Mouse (Mus musculus): ENCODE measurements around the gene Ier3. TPM values are rescaled to one million over a fixed set of nuclear protein-coding genes. Genes with fewer than 3 reads are reported as not detected.

The Ier3 gene
- polyA plus RNA-seq, 1 experiment from 2014 or later: 22.1 TPM

- 83% methylated on average over 3 of the region's 3 CpGs for WGBS
- H3K27ac ChIP-seq (ENCODE audit: low read length): no peak overlapping the region
- peaks cover 11% of the 10 kb centered on the region; the same call in 1 of the 2 replicates for H3K36me3 ChIP-seq (ENCODE audit: control insufficient read depth, insufficient read depth, low read length)
Observed at GRCm38 (mm10) chr17:35850974-35851373, 29.5 kb downstream of the Ier3 start.

GRCm38 (mm10) chr17:35859371-35859770, 37.9 kb downstream of the Ier3 start:
- no peaks in the 10 kb centered on the region for H3K9me3 ChIP-seq (replicated peaks; ENCODE audit: control insufficient read depth, low read length)
- H3K4me3 ChIP-seq (replicated peaks; ENCODE audit: low read length): no peak overlapping the region
- peaks cover 9% of the 10 kb centered on the region for H3K4me1 ChIP-seq (ENCODE audit: control insufficient read depth, insufficient read depth, low read length)
- peaks cover 13% of the 10 kb centered on the region; the same call in 1 of the 2 replicates for H3K36me3 ChIP-seq (ENCODE audit: control insufficient read depth, insufficient read depth, low read length)
- no peak overlapping the region for H3K9ac ChIP-seq (ENCODE audit: low read length)
- WGBS: 83% methylated on average over 1 of the region's 1 CpGs
- H3K27ac ChIP-seq (ENCODE audit: low read length): no peak overlapping the region
- H3K27me3 ChIP-seq (ENCODE audit: control insufficient read depth, insufficient read depth, low read length): no peaks in the 10 kb centered on the region
- H3K4me2 ChIP-seq (ENCODE audit: low read depth, low read length): no peak overlapping the region
- no peak for ATAC-seq (ENCODE audit: insufficient read depth, low FRiP score)

More at GRCm38 (mm10) chr17:35850974-35851373, 29.5 kb downstream of the Ier3 start:
- H3K4me1 ChIP-seq (ENCODE audit: control insufficient read depth, insufficient read depth, low read length): no peaks in the 10 kb centered on the region
- ATAC-seq (ENCODE audit: insufficient read depth, low FRiP score): no peak
- H3K4me2 ChIP-seq (ENCODE audit: low read depth, low read length): no peak overlapping the region
- no peak overlapping the region for H3K4me3 ChIP-seq (replicated peaks; ENCODE audit: low read length)
- H3K27me3 ChIP-seq (ENCODE audit: control insufficient read depth, insufficient read depth, low read length): no peaks in the 10 kb centered on the region
- no peaks in the 10 kb centered on the region for H3K9me3 ChIP-seq (replicated peaks; ENCODE audit: control insufficient read depth, low read length)
- H3K9ac ChIP-seq (ENCODE audit: low read length): no peak overlapping the region

DNA sequence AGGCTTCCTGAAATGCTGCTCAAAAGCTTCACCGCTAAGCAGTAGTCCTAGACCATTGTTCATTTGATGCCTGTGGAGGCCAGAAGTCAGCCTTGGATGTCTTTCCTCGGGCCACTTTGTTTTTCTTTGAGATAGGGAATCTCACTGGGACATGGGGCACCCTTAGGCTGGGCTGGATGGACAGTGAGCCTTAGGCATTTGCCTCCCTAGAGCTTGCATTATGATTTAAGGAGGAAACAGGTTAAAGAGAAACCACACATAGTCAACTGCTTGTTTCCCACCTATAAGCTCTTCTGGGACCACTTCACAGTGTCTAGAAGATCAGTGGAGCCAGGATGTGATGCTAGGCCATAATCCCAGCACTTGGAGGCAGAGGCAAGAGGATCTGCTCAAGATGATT, 38.4 kb downstream of the Ier3 start:
- H3K36me3 ChIP-seq (ENCODE audit: control insufficient read depth, insufficient read depth, low read length): peaks cover 13% of the 10 kb centered on the region; the same call in 1 of the 2 replicates
- ATAC-seq (ENCODE audit: insufficient read depth, low FRiP score): no peak
- no peak overlapping the region for H3K4me2 ChIP-seq (ENCODE audit: low read depth, low read length)
- no peak overlapping the region for H3K4me3 ChIP-seq (replicated peaks; ENCODE audit: low read length)
- 63% methylated on average over 2 of the region's 2 CpGs for WGBS
- no peak overlapping the region for H3K9ac ChIP-seq (ENCODE audit: low read length)
- no peaks in the 10 kb centered on the region for H3K9me3 ChIP-seq (replicated peaks; ENCODE audit: control insufficient read depth, low read length)
- H3K4me1 ChIP-seq (ENCODE audit: control insufficient read depth, insufficient read depth, low read length): peaks cover 10% of the 10 kb centered on the region
- H3K27ac ChIP-seq (ENCODE audit: low read length): no peak overlapping the region
- H3K27me3 ChIP-seq (ENCODE audit: control insufficient read depth, insufficient read depth, low read length): no peaks in the 10 kb centered on the region

- H3K4me1 ChIP-seq (ENCODE audit: control insufficient read depth, insufficient read depth, low read length): peaks cover 15% of the 10 kb centered on the region
- peaks cover 13% of the 10 kb centered on the region; the same call in 1 of the 2 replicates for H3K36me3 ChIP-seq (ENCODE audit: control insufficient read depth, insufficient read depth, low read length)
- 3% methylated on average over 12 of the region's 12 CpGs for WGBS
- H3K4me2 ChIP-seq (ENCODE audit: low read depth, low read length): peak overlapping the region; percentile 70
- H3K9me3 ChIP-seq (replicated peaks; ENCODE audit: control insufficient read depth, low read length): no peaks in the 10 kb centered on the region
- peak overlapping the region; percentile 88 for H3K4me3 ChIP-seq (replicated peaks; ENCODE audit: low read length)
- peak overlapping the region; percentile 93 for H3K27ac ChIP-seq (ENCODE audit: low read length)
- H3K27me3 ChIP-seq (ENCODE audit: control insufficient read depth, insufficient read depth, low read length): no peaks in the 10 kb centered on the region
- H3K9ac ChIP-seq (ENCODE audit: low read length): peak overlapping the region; percentile 86
- no peak for ATAC-seq (ENCODE audit: insufficient read depth, low FRiP score)
Observed at GRCm38 (mm10) chr17:35860831-35861197, 39.3 kb downstream of the Ier3 start.

DNA sequence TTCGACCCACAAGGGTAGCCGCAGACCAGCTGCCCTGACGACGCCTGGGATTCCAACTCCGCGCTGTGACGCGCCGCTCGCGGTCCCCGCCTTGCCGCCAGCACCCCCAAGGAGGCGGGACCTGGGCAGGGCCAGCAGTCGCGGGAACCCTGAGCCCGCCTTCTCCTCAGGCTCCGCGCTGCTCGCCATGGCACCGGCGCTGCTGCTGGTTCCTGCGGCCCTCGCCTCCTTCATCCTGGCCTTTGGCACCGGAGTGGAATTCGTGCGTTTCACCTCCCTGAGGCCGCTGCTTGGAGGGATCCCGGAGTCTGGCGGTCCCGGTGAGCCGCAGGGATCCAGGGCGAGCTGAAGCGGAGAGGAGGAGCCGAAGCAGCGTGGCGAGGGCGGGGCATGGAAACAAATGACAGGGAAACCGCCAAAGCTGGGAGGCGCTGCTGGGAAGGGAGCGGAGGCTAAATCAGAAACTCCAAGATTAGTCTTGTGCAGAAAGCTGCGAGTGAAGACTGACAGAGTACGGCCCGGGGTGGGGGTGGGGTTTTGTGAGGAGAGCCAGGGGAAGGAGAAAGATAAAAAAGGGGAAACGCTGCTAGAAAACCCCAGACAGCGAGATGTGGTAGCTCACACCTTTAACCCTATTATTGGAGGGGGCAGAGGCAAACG, 39.8 kb downstream of the Ier3 start, which contains the start of gene Nrm:
Gene Nrm (plus strand): TSS at position 121 of the 660 bp plus-strand sequence.
- H3K9ac ChIP-seq (ENCODE audit: low read length): peak within 1 kb of the TSS; percentile 86
- peak within 1 kb of the TSS; percentile 88 for H3K4me3 ChIP-seq (replicated peaks; ENCODE audit: low read length)
- WGBS: under 1% methylated on average over 47 of the region's 47 CpGs
- peaks cover 13% of the 10 kb centered on the region; the same call in 1 of the 2 replicates for H3K36me3 ChIP-seq (ENCODE audit: control insufficient read depth, insufficient read depth, low read length)
- ATAC-seq (ENCODE audit: insufficient read depth, low FRiP score): peak; percentile 92
- H3K4me2 ChIP-seq (ENCODE audit: low read depth, low read length): peak within 1 kb of the TSS; percentile 70
- H3K27me3 ChIP-seq (ENCODE audit: control insufficient read depth, insufficient read depth, low read length): no peaks in the 10 kb centered on the region
- H3K27ac ChIP-seq (ENCODE audit: low read length): peak within 1 kb of the TSS; percentile 93
- no peaks in the 10 kb centered on the region for H3K9me3 ChIP-seq (replicated peaks; ENCODE audit: control insufficient read depth, low read length)
- H3K4me1 ChIP-seq (ENCODE audit: control insufficient read depth, insufficient read depth, low read length): peaks cover 15% of the 10 kb centered on the region

DNA sequence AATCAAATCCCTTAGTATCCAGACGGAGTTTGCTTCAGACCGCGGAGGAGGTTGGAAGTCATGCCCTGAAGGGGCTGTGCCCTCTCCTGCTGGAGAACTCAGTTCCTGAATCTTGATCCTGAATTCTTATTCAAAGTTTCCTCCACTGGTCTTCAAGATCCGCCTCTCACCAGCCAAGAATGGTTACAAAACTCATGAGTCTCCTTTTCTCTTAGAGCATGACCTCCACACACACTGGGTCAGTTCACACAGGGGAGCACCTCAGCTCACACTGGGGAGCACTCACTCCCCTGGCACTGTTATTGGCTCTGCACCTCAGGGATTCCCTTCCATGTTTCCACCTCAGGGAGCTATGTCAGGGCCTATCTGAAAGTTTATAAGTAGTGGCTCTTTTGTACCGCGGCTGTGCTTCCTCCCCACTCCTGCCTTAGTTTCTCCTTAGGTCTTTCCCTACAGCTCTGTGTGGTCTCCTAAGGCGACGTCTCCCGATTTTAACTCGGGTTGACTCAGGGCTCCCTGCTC, 43.4 kb downstream of the Ier3 start:
- 34% methylated on average over 10 of the region's 10 CpGs for WGBS
- Histone ChIP-seq H3K4me3 (replicated peaks; ENCODE audit: low read length) (peak overlapping the region; percentile 74), H3K9ac (ENCODE audit: low read length) (peak overlapping the region; percentile 85), H3K36me3 (ENCODE audit: control insufficient read depth, insufficient read depth, low read length) (no peaks in the 10 kb centered on the region), H3K27ac (ENCODE audit: low read length) (peak overlapping the region; percentile 99), H3K4me1 (ENCODE audit: control insufficient read depth, insufficient read depth, low read length) (peaks cover 42% of the 10 kb centered on the region), H3K27me3 (ENCODE audit: control insufficient read depth, insufficient read depth, low read length) (no peaks in the 10 kb centered on the region), H3K9me3 (replicated peaks; ENCODE audit: control insufficient read depth, low read length) (no peaks in the 10 kb centered on the region), H3K4me2 (ENCODE audit: low read depth, low read length) (peak overlapping the region; percentile 90)
- no peak for ATAC-seq (ENCODE audit: insufficient read depth, low FRiP score)

- under 1% methylated on average over 46 of the region's 48 CpGs for WGBS
- Histone ChIP-seq H3K4me3 (replicated peaks; ENCODE audit: low read length) (peak within 1 kb of the TSS; percentile 74), H3K27me3 (ENCODE audit: control insufficient read depth, insufficient read depth, low read length) (no peaks in the 10 kb centered on the region), H3K36me3 (ENCODE audit: control insufficient read depth, insufficient read depth, low read length) (no peaks in the 10 kb centered on the region), H3K9me3 (replicated peaks; ENCODE audit: control insufficient read depth, low read length) (no peaks in the 10 kb centered on the region), H3K9ac (ENCODE audit: low read length) (peak within 1 kb of the TSS; percentile 85), H3K4me1 (ENCODE audit: control insufficient read depth, insufficient read depth, low read length) (peaks cover 46% of the 10 kb centered on the region), H3K4me2 (ENCODE audit: low read depth, low read length) (peak within 1 kb of the TSS; percentile 90), H3K27ac (ENCODE audit: low read length) (peak within 1 kb of the TSS; percentile 99)
- ATAC-seq (ENCODE audit: insufficient read depth, low FRiP score): peak; percentile 67
Observed at GRCm38 (mm10) chr17:35865481-35866280, 44.2 kb downstream of the Ier3 start, which contains the start of gene Ppp1r18. Gene Ppp1r18, plus strand, starts transcription at chr17:35865593.

DNA sequence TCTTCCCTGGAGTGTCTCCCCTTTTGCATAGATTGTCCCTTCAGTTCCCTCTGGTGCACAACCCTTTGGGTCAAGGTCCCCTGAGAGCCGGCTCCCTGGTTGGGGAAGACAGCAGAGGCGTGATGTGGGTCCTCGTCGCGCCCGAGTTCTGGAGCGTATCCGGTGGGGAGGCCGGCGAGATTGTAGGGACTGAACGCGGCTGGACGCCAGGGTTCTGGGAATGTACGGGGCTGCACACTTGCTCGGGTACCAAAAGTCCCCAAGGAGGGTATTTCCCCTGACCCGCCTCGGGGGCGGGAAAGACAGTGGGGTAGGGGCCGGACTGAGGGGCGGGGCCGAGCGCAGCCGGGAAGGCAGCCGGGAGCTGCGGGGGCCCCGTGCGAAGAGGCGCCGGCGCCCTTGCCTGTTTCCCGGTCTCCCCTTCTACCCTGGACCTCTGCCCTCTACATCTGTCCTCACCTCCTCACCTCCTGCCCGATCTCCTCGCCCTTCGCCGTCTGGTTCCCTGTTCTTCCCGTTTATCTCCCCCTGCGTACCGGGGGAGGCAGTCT, 44.9 kb downstream of the Ier3 start:
- Histone ChIP-seq H3K4me2 (ENCODE audit: low read depth, low read length) (peak overlapping the region; percentile 90), H3K4me1 (ENCODE audit: control insufficient read depth, insufficient read depth, low read length) (peaks cover 49% of the 10 kb centered on the region), H3K9me3 (replicated peaks; ENCODE audit: control insufficient read depth, low read length) (peaks cover 3% of the 10 kb centered on the region; the same call in 1 of the 2 replicates), H3K36me3 (ENCODE audit: control insufficient read depth, insufficient read depth, low read length) (peaks cover 4% of the 10 kb centered on the region; the same call in 1 of the 2 replicates), H3K9ac (ENCODE audit: low read length) (peak overlapping the region; percentile 85), H3K4me3 (replicated peaks; ENCODE audit: low read length) (peak overlapping the region; percentile 74), H3K27me3 (ENCODE audit: control insufficient read depth, insufficient read depth, low read length) (no peaks in the 10 kb centered on the region), H3K27ac (ENCODE audit: low read length) (peak overlapping the region; percentile 99)
- ATAC-seq (ENCODE audit: insufficient read depth, low FRiP score): peak; percentile 56
- under 1% methylated on average over 38 of the region's 38 CpGs for WGBS
